ENCODE assay signal across 16 mouse cellular contexts in genomic region chr11:59364007-59364406, GRCm38 (mm10). TPM values are rescaled to one million over a fixed set of nuclear protein-coding genes. Genes with fewer than 3 reads are reported as not detected.
DNase-seq lines count a peak whose midpoint lies in the region; ATAC-seq lines count a peak whose summit lies in the region.
"Had no signal": no experiment of that assay in that cellular context is flagged by ENCODE, and none has a peak within 500 bp of the region (broad histone marks: within the 10 kb centered on the region; RNA-seq: fewer than 3 reads in every experiment).

No protein-coding gene starts in this region.

- no peak overlapping the region for H3K4me2 ChIP-seq in heart, embryonic 12.5 days
- no peak overlapping the region for H3K4me2 ChIP-seq in kidney, embryonic 16.5 days (replicated peaks; ENCODE audit: low read depth, low read length)
- H3K4me2 ChIP-seq in embryonic facial prominence, embryonic 12.5 days (replicated peaks): no peak overlapping the region
- H3K4me2 ChIP-seq in limb, embryonic 13.5 days (replicated peaks): peak overlapping the region; percentile 40
- H3K4me2 ChIP-seq: liver, embryonic 12.5 days had no signal

- peak overlapping the region; percentile 14; the same call in 1 of the 2 replicates for H3K9ac ChIP-seq in heart, embryonic 12.5 days
- no peak overlapping the region for H3K9ac ChIP-seq in kidney, embryonic 16.5 days (replicated peaks; ENCODE audit: low read length)
- H3K9ac ChIP-seq in embryonic facial prominence, embryonic 12.5 days: no peak overlapping the region
- no peak overlapping the region for H3K9ac ChIP-seq in limb, embryonic 13.5 days
- H3K9ac ChIP-seq: liver, embryonic 12.5 days had no signal

- H3K4me3 ChIP-seq in heart, embryonic 12.5 days: no peak overlapping the region
- no peak overlapping the region for H3K4me3 ChIP-seq in kidney, embryonic 16.5 days (ENCODE audit: low read length)
- H3K4me3 ChIP-seq in embryonic facial prominence, embryonic 12.5 days: no peak overlapping the region
- no peak overlapping the region for H3K4me3 ChIP-seq in limb, embryonic 13.5 days
- H3K4me3 ChIP-seq: liver, embryonic 12.5 days had no signal

- 83% methylated on average over 9 of the region's 9 CpGs for WGBS in heart, embryonic 12.5 days
- 81% methylated on average over 9 of the region's 9 CpGs for WGBS in kidney, embryonic 16.5 days
- WGBS in embryonic facial prominence, embryonic 12.5 days: 79% methylated on average over 9 of the region's 9 CpGs
- WGBS in limb, embryonic 13.5 days: 25% methylated on average over 9 of the region's 9 CpGs

- 0 out of 2 replicates have a peak overlapping the region, but pooled peaks have one; percentile 18 for H3K27ac ChIP-seq in heart, embryonic 12.5 days (ENCODE audit: poor library complexity, severe bottlenecking)
- peak overlapping the region; percentile 7; the same call in 1 of the 2 replicates for H3K27ac ChIP-seq in kidney, embryonic 16.5 days (ENCODE audit: low read length)
- peak overlapping the region; percentile 57 for H3K27ac ChIP-seq in embryonic facial prominence, embryonic 12.5 days
- peak overlapping the region; percentile 95 for H3K27ac ChIP-seq in limb, embryonic 13.5 days
- H3K27ac ChIP-seq: liver, embryonic 12.5 days had no signal

- no peak for ATAC-seq in heart, embryonic 12.5 days (ENCODE audit: insufficient number of reproducible peaks, low FRiP score)
- ATAC-seq in kidney, embryonic 16.5 days (ENCODE audit: low FRiP score, low TSS enrichment): 0 out of 2 replicates have a peak, but pooled peaks have one; percentile 9
- no peak for ATAC-seq in embryonic facial prominence, embryonic 12.5 days (ENCODE audit: insufficient number of reproducible peaks, insufficient read depth, low FRiP score, low TSS enrichment)
- ATAC-seq in limb, embryonic 13.5 days (ENCODE audit: low FRiP score, low read depth): peak; percentile 76
- ATAC-seq in CD4-positive, CD25-positive, alpha-beta regulatory T cell, adult 4 months: no peak
- ATAC-seq: activated CD4-positive, CD25-positive, alpha-beta regulatory T cell, adult 4 months; liver, embryonic 12.5 days; midbrain, embryonic 16.5 days had no signal

- no peaks in the 10 kb centered on the region for H3K9me3 ChIP-seq in heart, embryonic 12.5 days (replicated peaks)
- H3K9me3 ChIP-seq in kidney, embryonic 16.5 days (ENCODE audit: low read length): no peaks in the 10 kb centered on the region
- no peaks in the 10 kb centered on the region for H3K9me3 ChIP-seq in embryonic facial prominence, embryonic 12.5 days
- no peaks in the 10 kb centered on the region for H3K9me3 ChIP-seq in limb, embryonic 13.5 days
- H3K9me3 ChIP-seq: liver, embryonic 12.5 days had no signal

- DNase-seq in heart, adult 11 months: no peak
- no peak for DNase-seq in kidney, adult 9 months
- no peak for DNase-seq in adipocyte (ENCODE audit: low spot score)
- DNase-seq: adrenal gland, postnatal 36 days; cerebellum, adult 9-11 months; kidney, postnatal 14 days had no signal

- H3K36me3 ChIP-seq in heart, embryonic 12.5 days: no peaks in the 10 kb centered on the region
- H3K36me3 ChIP-seq in kidney, embryonic 16.5 days (ENCODE audit: insufficient read depth, low read length): no peaks in the 10 kb centered on the region
- H3K36me3 ChIP-seq in embryonic facial prominence, embryonic 12.5 days: no peaks in the 10 kb centered on the region
- H3K36me3 ChIP-seq in limb, embryonic 13.5 days: no peaks in the 10 kb centered on the region
- H3K36me3 ChIP-seq: liver, embryonic 12.5 days had no signal

- H3K27me3 ChIP-seq in heart, embryonic 12.5 days (replicated peaks): no peaks in the 10 kb centered on the region
- no peaks in the 10 kb centered on the region for H3K27me3 ChIP-seq in kidney, embryonic 16.5 days (ENCODE audit: insufficient read depth, low read length)
- H3K27me3 ChIP-seq in embryonic facial prominence, embryonic 12.5 days: no peaks in the 10 kb centered on the region; the same call in 1 of the 2 replicates
- peaks cover 7% of the 10 kb centered on the region; the same call in 1 of the 2 replicates for H3K27me3 ChIP-seq in limb, embryonic 13.5 days
- H3K27me3 ChIP-seq: liver, embryonic 12.5 days had no signal

- peaks cover 9% of the 10 kb centered on the region for H3K4me1 ChIP-seq in heart, embryonic 12.5 days (replicated peaks)
- 0 out of 2 replicates have a peak, but pooled peaks cover 6% of the 10 kb centered on the region for H3K4me1 ChIP-seq in kidney, embryonic 16.5 days (ENCODE audit: insufficient read depth, low read length)
- H3K4me1 ChIP-seq in embryonic facial prominence, embryonic 12.5 days: peaks cover 25% of the 10 kb centered on the region
- peaks cover 58% of the 10 kb centered on the region for H3K4me1 ChIP-seq in limb, embryonic 13.5 days
- H3K4me1 ChIP-seq: liver, embryonic 12.5 days had no signal

RNA-seq across cellular contexts. Expression of gene Prss38, which starts 11.4 kb away (rescaled TPM):
- polyA plus RNA-seq in heart, embryonic 12.5 days (2016; fragmentation: Nextera tagmentation; extraction: Ambion mirVana): not detected in 2 replicates
- not detected in 2 replicates for polyA plus RNA-seq in kidney, embryonic 16.5 days (2015; fragmentation: Nextera tagmentation; extraction: Ambion mirVana)
- polyA plus RNA-seq in embryonic facial prominence, embryonic 12.5 days (2016; fragmentation: Nextera tagmentation; extraction: Ambion mirVana): not detected in 2 replicates
- 0.11 TPM in 1 of 2 replicates, not detected in the other for polyA plus RNA-seq in limb, embryonic 13.5 days (2015; fragmentation: Nextera tagmentation; extraction: Ambion mirVana)
- not detected for polyA plus RNA-seq in CD4-positive, CD25-positive, alpha-beta regulatory T cell, adult 4 months (2017; shearing (Covaris generic))
- polyA plus RNA-seq: activated CD4-positive, CD25-positive, alpha-beta regulatory T cell, adult 4 months; heart, embryonic 14.5 days; liver, embryonic 12.5 days; midbrain, embryonic 16.5 days; neural tube, embryonic 11.5 days had no signal

RNA-seq across cellular contexts. Expression of gene Wnt9a, which starts 57.3 kb away (rescaled TPM):
- polyA plus RNA-seq in heart, embryonic 12.5 days (2016; fragmentation: Nextera tagmentation; extraction: Ambion mirVana): 4.5 and 5.0 TPM in 2 replicates
- polyA plus RNA-seq in kidney, embryonic 16.5 days (2015; fragmentation: Nextera tagmentation; extraction: Ambion mirVana): 1.6 and 1.8 TPM in 2 replicates
- polyA plus RNA-seq in embryonic facial prominence, embryonic 12.5 days (2016; fragmentation: Nextera tagmentation; extraction: Ambion mirVana): 5.9 and 7.1 TPM in 2 replicates
- 8.1 and 8.9 TPM in 2 replicates for polyA plus RNA-seq in limb, embryonic 13.5 days (2015; fragmentation: Nextera tagmentation; extraction: Ambion mirVana)
- not detected for polyA plus RNA-seq in CD4-positive, CD25-positive, alpha-beta regulatory T cell, adult 4 months (2017; shearing (Covaris generic))
- polyA plus RNA-seq: activated CD4-positive, CD25-positive, alpha-beta regulatory T cell, adult 4 months had no signal

Comparison
In these comparisons a context has a peak if more than half of its experiments do, and no peak if none do; other contexts are left out.
1. ATAC-seq: peak in kidney, embryonic 16.5 days (single experiment) and limb, embryonic 13.5 days (single experiment); none in heart, embryonic 12.5 days (single experiment), embryonic facial prominence, embryonic 12.5 days (single experiment) and CD4-positive, CD25-positive, alpha-beta regulatory T cell, adult 4 months (single experiment).
2. H3K27ac ChIP-seq: peak in every context shown above with its lines; median percentile 95 in limb, embryonic 13.5 days; 57 in embryonic facial prominence, embryonic 12.5 days; 18 in heart, embryonic 12.5 days; 7 in kidney, embryonic 16.5 days.